Mouse (Mus musculus) liver (tissue): ENCODE measurements around the gene Smim24.

ENCODE experiments used
- DNase-seq: peaks from one replicate; pipeline ENCODE4 v3.0.0-alpha.2; 2020; ENCODE audit warnings: mixed read lengths

Gene Smim24

GRCm38 (mm10) chr10:81423476-81424245 lies 30.8 kb downstream of the Smim24 start:
- no peak for DNase-seq

- DNase-seq: peak; percentile 29
These were observed 31.6 kb downstream of the Smim24 start for GRCm38 (mm10) chr10:81424246-81425051.

- DNase-seq: peak; percentile 2
These were observed 32.5 kb downstream of the Smim24 start for GRCm38 (mm10) chr10:81425236-81425850.

- DNase-seq: peak; percentile 5
These were observed 33.3 kb downstream of the Smim24 start for GRCm38 (mm10) chr10:81426081-81426671.

- DNase-seq: peak; percentile 54
These were observed 34.0 kb downstream of the Smim24 start for GRCm38 (mm10) chr10:81426897-81427296.

- DNase-seq: no peak
These were observed 34.5 kb downstream of the Smim24 start for GRCm38 (mm10) chr10:81427327-81427726.

GRCm38 (mm10) chr10:81427804-81428506 lies 35.1 kb downstream of the Smim24 start:
- DNase-seq: no peak

GRCm38 (mm10) chr10:81428507-81428870 lies 35.6 kb downstream of the Smim24 start:
- no peak for DNase-seq

- no peak for DNase-seq
These were observed 36.2 kb downstream of the Smim24 start for GRCm38 (mm10) chr10:81429092-81429491.

GRCm38 (mm10) chr10:81429605-81430061 lies 36.8 kb downstream of the Smim24 start:
- DNase-seq: peak; percentile 90

GRCm38 (mm10) chr10:81430141-81430830 lies 37.4 kb downstream of the Smim24 start:
- DNase-seq: peak; percentile 71

GRCm38 (mm10) chr10:81430831-81431525 lies 38.1 kb downstream of the Smim24 start:
- DNase-seq: peak; percentile 43

GRCm38 (mm10) chr10:81431526-81432168 lies 38.8 kb downstream of the Smim24 start:
- peak; percentile 6 for DNase-seq

GRCm38 (mm10) chr10:81432169-81432867 lies 39.5 kb downstream of the Smim24 start:
- DNase-seq: no peak

GRCm38 (mm10) chr10:81432868-81433262 lies 40.0 kb downstream of the Smim24 start:
- peak; percentile 85 for DNase-seq

GRCm38 (mm10) chr10:81433541-81434289 lies 40.9 kb downstream of the Smim24 start:
- peak; percentile 3 for DNase-seq

GRCm38 (mm10) chr10:81434361-81435263 lies 41.8 kb downstream of the Smim24 start:
- DNase-seq: peak; percentile 19

GRCm38 (mm10) chr10:81435436-81435835 lies 42.6 kb downstream of the Smim24 start:
- no peak for DNase-seq
